Mouse (Mus musculus): ENCODE measurements around the gene Xkrx.

DNA sequence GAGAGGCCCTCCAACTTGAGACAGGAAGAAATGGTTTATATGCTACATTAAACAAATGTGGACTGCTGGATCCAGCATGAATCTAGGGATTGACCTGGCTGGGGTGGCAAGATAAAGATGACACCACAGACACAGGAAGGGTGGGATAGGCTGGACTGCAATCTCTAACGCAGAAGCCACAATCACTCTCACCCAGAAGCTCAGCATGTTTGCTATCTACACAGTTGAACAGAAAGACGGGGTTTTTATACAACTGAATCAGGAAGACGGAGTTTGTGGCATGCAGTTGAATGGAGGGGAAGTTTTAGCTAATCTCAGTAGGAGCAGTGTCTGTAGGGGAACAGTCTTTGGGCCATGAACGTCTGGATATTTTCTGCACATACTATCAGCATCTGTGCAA, 19.9 kb downstream of the Xkrx start:
- TF ChIP-seq KAT2A (conservative IDR thresholded peaks at IDR 0.05; ENCODE audit: low read depth, low read length): no peak
- TF ChIP-seq CTCF (IDR thresholded peaks at IDR 0.05 in 2 of 3, conservative IDR thresholded peaks at IDR 0.05 in 1 of 3; ENCODE audit: control insufficient read depth in 1 of 3, insufficient read depth in 1 of 3, low read depth in 2 of 3, low read length in 3 of 3, poor library complexity in 1 of 3, severe bottlenecking in 1 of 3): no peak
- TF ChIP-seq USF1 (IDR thresholded peaks at IDR 0.05; ENCODE audit: low read depth, low read length): no peak
- no peak for TF ChIP-seq ZC3H11A (IDR thresholded peaks at IDR 0.05; ENCODE audit: low read depth, low read length)
- no peak for TF ChIP-seq POLR2AphosphoS2 (IDR thresholded peaks at IDR 0.05; ENCODE audit: low read length)
- no peak; the same call in 1 of the 2 replicates for TF ChIP-seq MXI1 (IDR thresholded peaks at IDR 0.05; ENCODE audit: low read depth, low read length)
- TF ChIP-seq ZMIZ1 (IDR thresholded peaks at IDR 0.05; ENCODE audit: low read depth, low read length): no peak

All from MEL (cell line).